Mouse (Mus musculus): ENCODE measurements around the gene Caln1. TPM values are rescaled to one million over a fixed set of nuclear protein-coding genes. Genes with fewer than 3 reads are reported as not detected.

Caln1 gene
- polyA plus RNA-seq, 1 experiment, result 0.01 TPM

- Histone ChIP-seq H3K36me3 (ENCODE audit: control insufficient read depth) (peaks cover 50% of the 10 kb centered on the region), H3K9me3 (ENCODE audit: control insufficient read depth, low read length) (peaks cover 4% of the 10 kb centered on the region), H3K4me3 (replicated peaks) (no peak overlapping the region), H3K27me3 (ENCODE audit: control insufficient read depth) (no peaks in the 10 kb centered on the region), H3K4me1 (ENCODE audit: control insufficient read depth) (no peaks in the 10 kb centered on the region)
- TF ChIP-seq GATA1 (IDR thresholded peaks at IDR 0.05; ENCODE audit: low read length) (no peak), TAL1 (IDR thresholded peaks at IDR 0.05; ENCODE audit: low read length) (no peak)
Measured at GRCm38 (mm10) chr5:130333566-130333965, 35.7 kb upstream of the Caln1 start.

GRCm38 (mm10) chr5:130333971-130334370, 35.3 kb upstream of the Caln1 start:
- Histone ChIP-seq H3K4me1 (ENCODE audit: control insufficient read depth) (no peaks in the 10 kb centered on the region), H3K27me3 (ENCODE audit: control insufficient read depth) (no peaks in the 10 kb centered on the region), H3K36me3 (ENCODE audit: control insufficient read depth) (peaks cover 50% of the 10 kb centered on the region), H3K9me3 (ENCODE audit: control insufficient read depth, low read length) (peaks cover 4% of the 10 kb centered on the region), H3K4me3 (replicated peaks) (no peak overlapping the region)
- TF ChIP-seq TAL1 (IDR thresholded peaks at IDR 0.05; ENCODE audit: low read length) (no peak), GATA1 (IDR thresholded peaks at IDR 0.05; ENCODE audit: low read length) (no peak)

- Histone ChIP-seq H3K4me1 (ENCODE audit: control insufficient read depth) (no peaks in the 10 kb centered on the region), H3K4me3 (replicated peaks) (no peak overlapping the region), H3K9me3 (ENCODE audit: control insufficient read depth, low read length) (peaks cover 4% of the 10 kb centered on the region), H3K36me3 (ENCODE audit: control insufficient read depth) (peaks cover 46% of the 10 kb centered on the region), H3K27me3 (ENCODE audit: control insufficient read depth) (no peaks in the 10 kb centered on the region)
- TF ChIP-seq TAL1 (IDR thresholded peaks at IDR 0.05; ENCODE audit: low read length) (no peak), GATA1 (IDR thresholded peaks at IDR 0.05; ENCODE audit: low read length) (no peak)
Measured at GRCm38 (mm10) chr5:130335462-130335861, 33.8 kb upstream of the Caln1 start.

GRCm38 (mm10) chr5:130340656-130341055, 28.6 kb upstream of the Caln1 start:
- H3K4me3 ChIP-seq (replicated peaks), result no peak overlapping the region
- peaks cover 4% of the 10 kb centered on the region; the same call in 1 of the 2 replicates for H3K9me3 ChIP-seq (ENCODE audit: control insufficient read depth, low read length)
- H3K36me3 ChIP-seq (ENCODE audit: control insufficient read depth), result peaks cover 54% of the 10 kb centered on the region
- TF ChIP-seq TAL1 (IDR thresholded peaks at IDR 0.05; ENCODE audit: low read length) (no peak), GATA1 (IDR thresholded peaks at IDR 0.05; ENCODE audit: low read length) (no peak)
- no peaks in the 10 kb centered on the region for H3K4me1 ChIP-seq (ENCODE audit: control insufficient read depth)
- no peaks in the 10 kb centered on the region for H3K27me3 ChIP-seq (ENCODE audit: control insufficient read depth)

GRCm38 (mm10) chr5:130344999-130345398, 24.3 kb upstream of the Caln1 start:
- no peak for TF ChIP-seq GATA1 (IDR thresholded peaks at IDR 0.05; ENCODE audit: low read length)
- H3K9me3 ChIP-seq (ENCODE audit: control insufficient read depth, low read length), result peaks cover 19% of the 10 kb centered on the region
- H3K4me1 ChIP-seq (ENCODE audit: control insufficient read depth), result no peaks in the 10 kb centered on the region
- no peaks in the 10 kb centered on the region for H3K27me3 ChIP-seq (ENCODE audit: control insufficient read depth)
- H3K4me3 ChIP-seq (replicated peaks), result no peak overlapping the region
- H3K36me3 ChIP-seq (ENCODE audit: control insufficient read depth), result peaks cover 25% of the 10 kb centered on the region

GRCm38 (mm10) chr5:130345871-130346270, 23.4 kb upstream of the Caln1 start:
- no peak overlapping the region for H3K4me3 ChIP-seq (replicated peaks)
- peaks cover 17% of the 10 kb centered on the region for H3K36me3 ChIP-seq (ENCODE audit: control insufficient read depth)
- TF ChIP-seq TAL1 (IDR thresholded peaks at IDR 0.05; ENCODE audit: low read length) (no peak), GATA1 (IDR thresholded peaks at IDR 0.05; ENCODE audit: low read length) (no peak)
- peaks cover 19% of the 10 kb centered on the region for H3K9me3 ChIP-seq (ENCODE audit: control insufficient read depth, low read length)
- no peaks in the 10 kb centered on the region for H3K27me3 ChIP-seq (ENCODE audit: control insufficient read depth)
- H3K4me1 ChIP-seq (ENCODE audit: control insufficient read depth), result no peaks in the 10 kb centered on the region

GRCm38 (mm10) chr5:130355223-130355622, 14.0 kb upstream of the Caln1 start:
- H3K27me3 ChIP-seq (ENCODE audit: control insufficient read depth), result no peaks in the 10 kb centered on the region
- H3K36me3 ChIP-seq (ENCODE audit: control insufficient read depth), result no peaks in the 10 kb centered on the region
- H3K4me1 ChIP-seq (ENCODE audit: control insufficient read depth), result no peaks in the 10 kb centered on the region
- peaks cover 4% of the 10 kb centered on the region; the same call in 1 of the 2 replicates for H3K9me3 ChIP-seq (ENCODE audit: control insufficient read depth, low read length)
- TF ChIP-seq TAL1 (IDR thresholded peaks at IDR 0.05; ENCODE audit: low read length) (no peak), GATA1 (IDR thresholded peaks at IDR 0.05; ENCODE audit: low read length) (no peak)
- no peak overlapping the region for H3K4me3 ChIP-seq (replicated peaks)

GRCm38 (mm10) chr5:130363111-130363510, 6.1 kb upstream of the Caln1 start:
- Histone ChIP-seq H3K9me3 (ENCODE audit: control insufficient read depth, low read length) (peaks cover 20% of the 10 kb centered on the region), H3K27me3 (ENCODE audit: control insufficient read depth) (no peaks in the 10 kb centered on the region), H3K4me1 (ENCODE audit: control insufficient read depth) (no peaks in the 10 kb centered on the region), H3K36me3 (ENCODE audit: control insufficient read depth) (no peaks in the 10 kb centered on the region), H3K4me3 (replicated peaks) (no peak overlapping the region)
- TF ChIP-seq GATA1 (IDR thresholded peaks at IDR 0.05; ENCODE audit: low read length) (no peak), TAL1 (IDR thresholded peaks at IDR 0.05; ENCODE audit: low read length) (no peak)

GRCm38 (mm10) chr5:130363773-130364172, 5.5 kb upstream of the Caln1 start:
- Histone ChIP-seq H3K36me3 (ENCODE audit: control insufficient read depth) (no peaks in the 10 kb centered on the region), H3K4me3 (replicated peaks) (no peak overlapping the region), H3K27me3 (ENCODE audit: control insufficient read depth) (no peaks in the 10 kb centered on the region), H3K4me1 (ENCODE audit: control insufficient read depth) (no peaks in the 10 kb centered on the region), H3K9me3 (ENCODE audit: control insufficient read depth, low read length) (peaks cover 24% of the 10 kb centered on the region)
- no peak for TF ChIP-seq GATA1 (IDR thresholded peaks at IDR 0.05; ENCODE audit: low read length)
- no peak for TF ChIP-seq TAL1 (IDR thresholded peaks at IDR 0.05; ENCODE audit: low read length)

- H3K9me3 ChIP-seq (ENCODE audit: control insufficient read depth, low read length), result peaks cover 29% of the 10 kb centered on the region
- H3K27me3 ChIP-seq (ENCODE audit: control insufficient read depth), result no peaks in the 10 kb centered on the region
- no peak overlapping the region for H3K4me3 ChIP-seq (replicated peaks)
- no peaks in the 10 kb centered on the region for H3K4me1 ChIP-seq (ENCODE audit: control insufficient read depth)
- H3K36me3 ChIP-seq (ENCODE audit: control insufficient read depth), result no peaks in the 10 kb centered on the region
- TF ChIP-seq TAL1 (IDR thresholded peaks at IDR 0.05; ENCODE audit: low read length) (no peak), GATA1 (IDR thresholded peaks at IDR 0.05; ENCODE audit: low read length) (no peak)
Measured at GRCm38 (mm10) chr5:130368236-130368635, 1.0 kb upstream of the Caln1 start.

Measured in erythroblast, embryonic 14.5 days (primary cell).